Mouse (Mus musculus): ENCODE results near the gene Rbfox3. TPM values are rescaled to one million over a fixed set of nuclear protein-coding genes. Genes with fewer than 3 reads are reported as not detected.

Gene Rbfox3
- total RNA-seq, 2 experiments from 2014 or later, result 185 to 192 TPM

DNA sequence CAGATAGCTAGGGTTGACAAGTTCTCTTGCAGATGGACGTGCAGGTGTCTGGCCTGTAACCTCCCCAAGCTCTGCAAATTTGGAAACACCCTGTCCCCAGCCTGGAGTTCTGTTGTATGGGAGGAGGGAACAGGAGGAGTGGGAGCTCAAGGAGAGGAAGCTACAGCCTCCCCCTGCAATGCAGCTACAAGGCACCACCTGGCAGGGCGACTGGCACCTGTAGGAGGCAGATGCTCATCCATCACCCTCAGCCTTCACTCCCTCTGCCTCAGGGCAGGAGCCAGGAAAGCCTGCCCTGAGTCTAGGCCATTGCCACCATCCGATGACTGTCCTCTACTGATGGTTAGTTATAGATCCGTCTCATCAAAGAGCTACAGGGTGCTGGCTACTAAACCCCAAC is 226.7 kb downstream of the Rbfox3 start:
- intact Hi-C loops (cut with DNase I), result no loop called here
- no peak for DNase-seq

DNA sequence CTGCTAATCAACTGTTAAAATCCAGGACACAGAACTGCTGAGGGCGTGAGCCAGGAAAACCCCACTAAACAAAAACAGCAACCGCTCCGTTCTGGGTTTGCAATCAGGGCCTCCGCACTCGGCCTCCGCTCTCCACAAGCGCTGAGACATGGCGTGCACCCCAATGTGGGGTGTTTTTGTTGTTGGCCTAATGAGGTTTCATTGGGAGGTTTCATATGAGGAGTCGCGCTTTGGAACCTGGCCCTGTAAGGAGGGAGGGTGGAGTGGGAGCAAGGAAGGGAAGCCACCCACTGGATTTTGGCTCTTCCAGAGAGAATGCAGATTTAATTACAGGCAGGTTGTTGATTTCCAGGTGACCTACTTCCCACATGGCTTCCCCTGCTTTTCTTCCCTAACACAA is 230.7 kb downstream of the Rbfox3 start:
- intact Hi-C loops (cut with DNase I), result no loop called here
- no peak for DNase-seq

DNA sequence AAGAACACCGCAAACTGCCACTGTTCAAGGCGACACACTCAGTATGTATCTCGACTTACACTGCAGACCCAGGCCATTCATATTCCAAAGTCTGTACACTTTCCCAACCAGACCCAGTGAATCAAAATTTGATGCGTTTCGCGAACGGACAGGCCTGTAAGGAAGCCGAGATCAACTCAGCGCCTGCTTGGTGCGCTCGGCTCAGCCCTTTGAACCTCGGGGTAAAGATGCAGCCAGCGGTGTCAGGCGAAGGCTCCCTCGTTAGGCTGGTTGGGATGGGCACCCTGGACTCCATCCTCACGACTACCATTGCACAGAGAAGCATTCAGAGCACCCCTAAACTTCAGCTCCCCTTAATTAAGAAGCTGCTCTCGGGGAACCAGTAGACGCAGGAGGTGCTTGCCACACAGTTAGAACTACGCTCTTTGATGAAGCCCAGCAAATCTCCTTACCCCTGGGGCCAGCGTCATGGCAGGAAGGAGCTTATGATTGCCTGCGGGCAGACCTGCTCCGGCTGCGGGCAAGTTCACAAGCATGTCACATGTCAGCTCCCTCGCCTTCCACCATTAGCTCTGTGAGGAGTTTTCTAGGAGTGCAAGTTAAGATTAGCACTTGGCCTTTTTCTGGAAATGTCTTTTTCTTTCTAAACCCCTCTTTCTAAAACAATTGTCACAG is 231.5 kb downstream of the Rbfox3 start:
- DNase-seq, result no peak
- intact Hi-C loops (cut with DNase I), result no loop called here

DNA sequence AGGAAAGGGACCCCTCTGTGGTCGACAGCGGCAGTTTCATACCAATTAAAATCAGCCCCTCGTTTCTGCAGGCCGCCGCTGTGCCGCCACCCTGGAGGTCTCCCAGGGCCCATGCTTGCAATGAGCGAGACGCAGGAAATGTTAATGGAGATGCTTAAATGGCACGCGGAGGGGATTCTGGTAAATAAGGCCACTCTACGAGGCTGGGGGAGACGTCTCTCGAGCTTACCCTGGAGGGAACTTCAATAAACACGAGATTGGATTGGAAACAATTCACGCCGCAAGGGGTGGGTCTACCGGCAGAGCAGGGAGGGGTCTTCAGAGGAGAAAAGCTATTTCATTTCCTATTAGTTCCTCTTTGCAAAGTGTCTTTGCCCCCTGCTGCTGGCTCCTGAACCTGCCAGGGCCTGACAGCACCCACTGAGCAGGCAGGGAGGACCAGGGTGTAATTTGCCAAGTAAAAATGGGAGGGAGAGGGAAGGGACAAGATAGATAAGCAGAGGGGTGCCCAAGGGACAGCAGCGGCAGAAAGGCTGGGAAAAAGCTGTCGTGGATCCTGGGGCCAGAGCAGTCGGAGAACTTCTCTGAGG is 232.8 kb downstream of the Rbfox3 start:
- DNase-seq, result no peak

DNA sequence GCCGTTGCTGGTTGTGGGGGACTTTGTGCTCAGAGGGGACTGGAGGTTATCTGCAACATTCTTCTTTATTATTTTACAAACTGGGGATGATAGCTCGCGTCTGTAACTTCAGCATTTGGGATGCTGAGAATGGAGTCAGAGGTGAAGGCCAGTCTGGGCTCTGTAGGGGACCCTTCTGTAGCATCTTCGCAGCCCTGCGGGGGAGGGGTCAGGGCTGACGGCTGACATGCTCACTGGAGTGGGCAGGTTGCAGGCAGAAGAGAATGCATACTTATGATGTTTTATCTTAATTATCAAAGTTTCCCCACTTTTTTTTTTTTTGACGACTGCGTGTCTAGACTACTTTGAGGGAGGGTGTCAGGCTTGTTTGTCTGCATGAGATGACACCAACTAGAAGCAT is 234.1 kb downstream of the Rbfox3 start:
- DNase-seq, result no peak
- intact Hi-C loops (cut with DNase I), result no loop called here

More for the DNA sequence above, 232.8 kb downstream of the Rbfox3 start:
- intact Hi-C loops (cut with DNase I), result no loop called here

DNA sequence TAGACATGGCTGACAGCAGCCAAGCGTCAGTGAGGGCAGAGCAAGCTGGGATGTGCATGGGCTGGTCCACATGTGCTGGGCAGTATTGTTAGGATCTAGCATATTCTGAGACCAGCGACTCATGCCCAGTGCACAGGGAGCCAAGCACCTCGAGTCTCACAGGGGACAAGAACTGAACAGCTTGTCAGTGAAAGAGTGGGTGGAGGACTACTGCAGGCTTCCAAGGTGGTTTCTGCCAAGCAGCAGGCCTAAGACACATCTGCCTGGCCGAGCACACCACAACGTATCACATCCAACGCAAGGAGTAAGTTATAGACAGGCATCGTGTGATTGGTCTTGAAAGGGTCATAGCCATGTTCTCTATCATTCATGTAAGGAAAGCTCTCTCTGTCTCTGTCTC is 235.0 kb downstream of the Rbfox3 start:
- DNase-seq, result no peak
- intact Hi-C loops (cut with DNase I), result no loop called here

DNA sequence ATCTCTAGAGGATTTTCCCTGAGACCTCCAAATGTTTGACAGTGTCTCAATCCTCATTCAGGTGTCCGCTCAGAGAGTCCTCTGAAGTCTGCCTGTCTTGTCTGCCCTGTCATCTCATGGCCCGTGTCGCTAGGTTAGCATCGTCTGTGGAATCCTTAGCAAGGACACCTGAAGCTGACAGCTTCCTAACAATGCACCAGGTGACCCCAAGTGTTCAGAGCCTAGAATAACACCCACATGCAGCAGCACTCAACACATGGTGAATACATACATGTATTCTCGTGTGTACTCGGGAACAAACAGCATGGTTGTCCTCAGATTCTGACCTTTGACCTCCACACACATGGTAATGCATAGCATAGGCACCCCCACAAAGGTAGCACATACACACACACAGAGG is 239.4 kb downstream of the Rbfox3 start:
- no peak for DNase-seq
- intact Hi-C loops (cut with DNase I), result no loop called here

DNA sequence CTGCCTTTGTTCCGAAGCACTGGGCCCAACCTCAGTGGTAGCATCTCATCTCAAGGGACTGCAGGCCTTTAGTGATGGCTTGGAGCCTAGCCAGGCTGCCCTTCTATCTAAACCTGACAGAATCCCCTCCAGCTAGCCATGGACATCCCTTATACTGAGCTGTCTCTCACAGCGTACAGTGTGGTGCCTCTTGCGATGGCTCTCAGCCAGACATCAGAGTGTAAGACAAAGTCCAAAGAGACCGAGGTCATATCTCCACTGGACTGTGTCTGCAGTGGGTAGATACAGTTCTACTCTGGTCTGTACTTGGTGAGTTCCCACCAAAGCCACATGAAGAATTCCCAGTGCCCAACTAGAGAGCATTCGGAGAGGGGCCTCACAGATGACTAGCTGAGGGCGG is 240.2 kb downstream of the Rbfox3 start:
- intact Hi-C loops (cut with DNase I), result no loop called here
- no peak for DNase-seq

DNA sequence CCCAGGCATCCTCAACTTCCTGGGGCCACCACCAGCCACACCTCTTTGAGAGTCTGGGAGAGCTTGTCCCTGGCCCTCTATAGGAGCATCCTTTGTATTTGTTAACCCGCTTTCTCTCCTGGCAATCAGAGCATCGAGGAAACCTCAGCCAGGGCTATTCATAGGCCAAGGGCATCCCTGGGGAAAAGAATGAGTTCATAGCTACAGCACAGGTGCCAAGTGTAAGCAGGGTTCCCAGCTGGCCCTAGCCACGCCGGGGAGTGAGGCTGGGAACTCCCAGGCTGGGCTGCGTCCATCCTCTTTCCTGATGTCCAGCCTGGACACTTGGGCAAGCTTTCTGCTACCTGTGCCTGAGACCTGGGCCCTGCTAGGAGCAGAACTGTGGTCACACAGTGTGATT is 241.6 kb downstream of the Rbfox3 start:
- DNase-seq, result peak; percentile 63
- intact Hi-C loops (cut with DNase I), result no loop called here

DNA sequence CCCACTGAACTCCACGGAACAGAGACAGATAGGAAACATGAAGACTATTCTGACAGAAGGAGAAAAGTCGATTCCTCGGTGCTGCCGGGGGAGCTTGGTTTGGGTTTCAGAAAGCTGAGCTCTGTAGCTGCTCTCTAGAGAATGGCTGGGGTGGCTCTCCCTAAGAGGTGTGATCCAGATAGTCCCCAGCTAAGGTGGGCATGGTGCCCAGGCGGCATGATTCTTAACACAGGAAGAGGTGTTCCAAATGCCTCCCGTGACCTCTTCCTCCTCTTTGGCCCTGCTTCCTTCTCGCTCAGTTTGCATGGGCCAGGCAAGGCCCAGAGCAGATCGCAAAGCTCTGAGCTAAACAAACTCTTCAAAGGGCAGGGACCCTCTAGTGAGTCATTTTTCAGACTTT is 243.0 kb downstream of the Rbfox3 start:
- intact Hi-C loops (cut with DNase I), result no loop called here
- no peak for DNase-seq

DNA sequence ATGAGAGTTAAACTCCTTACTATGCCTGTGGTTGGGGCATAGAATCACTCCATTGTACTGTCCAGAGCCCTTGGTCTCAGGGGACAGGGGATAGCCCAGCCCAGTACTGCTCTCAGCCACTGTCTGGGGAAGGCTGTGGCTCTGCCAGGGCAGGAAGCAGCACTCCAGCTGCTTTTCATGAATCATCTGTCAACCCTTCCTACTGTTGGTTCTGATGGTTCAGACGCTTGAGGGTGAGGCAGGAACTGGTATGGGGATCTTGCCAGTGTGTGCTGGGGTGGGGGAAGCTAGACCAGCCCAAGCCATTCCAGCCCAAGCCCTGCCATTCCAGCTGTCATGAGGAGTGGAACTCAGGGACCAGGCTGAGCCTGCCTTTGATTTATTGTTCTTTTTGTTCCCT is 243.5 kb downstream of the Rbfox3 start:
- intact Hi-C loops (cut with DNase I), result no loop called here
- DNase-seq, result no peak

DNA sequence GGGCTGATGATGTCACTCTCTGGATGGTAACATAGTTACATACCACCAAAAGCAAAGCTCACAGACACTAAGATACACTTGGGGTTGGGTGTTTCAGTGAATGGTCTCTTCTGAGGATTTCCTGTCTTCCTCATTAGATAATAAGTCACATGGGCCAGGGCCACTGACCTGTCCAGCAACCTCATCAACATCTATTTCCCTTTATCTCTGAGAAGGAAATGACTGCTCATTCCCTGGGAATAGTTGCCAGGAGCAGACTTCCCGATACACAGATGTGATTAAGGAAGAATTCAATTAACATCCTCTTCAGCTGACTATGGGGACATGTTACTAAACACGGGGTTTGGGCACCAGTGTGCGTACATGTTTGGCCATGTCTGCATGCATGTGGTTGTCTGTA is 245.2 kb downstream of the Rbfox3 start:
- no peak for DNase-seq
- intact Hi-C loops (cut with DNase I), result no loop called here

DNA sequence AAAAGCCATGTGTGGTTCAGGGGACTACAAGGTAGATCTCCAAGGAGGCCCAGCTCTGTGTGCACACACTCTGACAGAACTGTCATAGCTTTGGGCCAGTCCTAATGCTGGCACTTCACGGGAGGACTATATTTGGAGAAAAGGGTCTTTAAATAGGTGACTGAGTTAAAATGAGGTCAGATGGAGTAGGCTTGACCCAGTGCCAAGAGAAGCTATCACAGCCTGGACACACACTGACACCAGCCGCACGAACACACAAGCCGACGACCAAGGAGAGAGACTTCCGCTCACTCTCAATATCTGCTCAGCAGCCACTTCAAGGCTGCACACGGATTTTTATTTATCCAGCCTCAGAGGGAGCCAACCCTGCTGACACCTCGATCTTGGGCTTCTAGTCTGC is 248.1 kb downstream of the Rbfox3 start:
- intact Hi-C loops (cut with DNase I), result no loop called here

DNA sequence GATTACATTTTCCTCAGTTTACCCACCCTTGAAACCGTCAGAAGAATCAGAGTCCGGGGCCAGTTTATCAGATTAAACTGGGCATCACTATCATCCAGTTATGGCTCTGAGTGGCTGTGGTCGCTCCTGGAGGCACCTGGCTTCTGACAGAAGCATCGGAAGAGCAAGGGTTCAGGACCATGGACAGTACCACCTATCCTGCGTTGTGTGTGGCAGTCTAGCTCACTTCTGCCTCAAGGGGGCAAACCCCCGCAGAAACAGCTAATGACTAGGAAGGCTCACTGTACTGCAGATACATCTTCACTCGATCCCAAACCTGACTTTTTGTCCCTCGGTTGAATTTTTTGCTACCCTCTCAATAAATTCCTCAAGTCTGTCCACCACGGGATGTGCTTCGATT is 252.1 kb downstream of the Rbfox3 start:
- DNase-seq, result no peak
- intact Hi-C loops (cut with DNase I), result no loop called here

More for the DNA sequence above, 248.1 kb downstream of the Rbfox3 start:
- no peak for DNase-seq

DNA sequence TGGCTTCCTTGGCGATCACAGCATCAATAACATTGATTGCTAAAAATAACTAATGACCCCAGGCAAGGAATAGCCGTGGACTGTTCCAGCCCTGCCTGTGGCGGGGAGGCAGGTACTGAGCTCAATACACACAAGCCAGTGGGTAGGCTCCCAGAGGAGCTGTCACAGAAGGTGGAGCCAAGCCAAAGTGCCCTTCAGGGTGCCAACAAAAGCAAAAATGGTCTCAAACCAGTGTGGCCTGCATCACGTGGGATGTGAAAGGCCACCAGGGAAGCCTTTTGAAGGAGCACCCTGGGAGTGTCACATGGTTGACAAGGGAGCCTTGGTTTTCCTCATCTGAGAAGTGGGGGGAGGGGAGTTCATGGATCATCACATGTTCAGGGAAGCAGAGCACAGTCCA is 255.6 kb downstream of the Rbfox3 start:
- DNase-seq, result no peak
- intact Hi-C loops (cut with DNase I), result no loop called here

DNA sequence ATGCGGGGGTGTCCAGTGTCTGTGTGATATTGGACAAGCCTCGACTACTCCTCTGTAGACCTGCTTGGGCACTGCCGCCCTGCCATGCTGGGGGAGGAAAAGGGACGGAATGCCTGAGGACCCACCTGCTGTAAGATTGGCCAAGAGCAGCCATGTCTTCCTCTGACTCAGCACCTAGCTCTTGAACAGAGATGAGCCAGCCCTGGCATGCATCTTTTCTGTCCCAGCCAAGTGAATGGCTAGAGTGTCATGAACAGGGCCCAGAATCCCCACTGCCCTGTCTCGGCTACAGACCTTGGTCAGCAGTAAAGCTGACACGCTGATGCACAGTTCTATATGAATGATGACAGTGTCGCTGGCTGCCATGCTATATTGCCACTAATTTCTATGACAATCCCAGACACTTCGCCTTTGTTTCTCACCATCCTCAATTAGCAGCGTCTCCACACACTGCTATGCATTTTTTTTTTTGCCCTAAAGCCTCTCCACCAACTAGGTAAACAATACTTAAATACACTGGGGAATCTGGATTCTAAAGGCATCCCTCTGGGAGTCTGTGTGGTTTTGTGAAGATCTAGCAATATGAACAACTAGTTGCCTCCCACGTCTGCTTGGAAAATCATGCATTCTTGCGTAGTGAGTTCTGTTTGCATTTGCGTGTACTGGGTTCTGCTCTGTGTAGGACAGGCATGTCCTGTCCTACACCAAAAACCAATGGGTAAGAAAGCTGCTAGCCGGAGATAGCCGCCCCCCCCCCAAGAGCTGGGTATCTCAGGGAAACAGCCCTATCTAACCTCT is 257.7 kb downstream of the Rbfox3 start:
- intact Hi-C loops (cut with DNase I), result no loop called here
- no peak for DNase-seq

DNA sequence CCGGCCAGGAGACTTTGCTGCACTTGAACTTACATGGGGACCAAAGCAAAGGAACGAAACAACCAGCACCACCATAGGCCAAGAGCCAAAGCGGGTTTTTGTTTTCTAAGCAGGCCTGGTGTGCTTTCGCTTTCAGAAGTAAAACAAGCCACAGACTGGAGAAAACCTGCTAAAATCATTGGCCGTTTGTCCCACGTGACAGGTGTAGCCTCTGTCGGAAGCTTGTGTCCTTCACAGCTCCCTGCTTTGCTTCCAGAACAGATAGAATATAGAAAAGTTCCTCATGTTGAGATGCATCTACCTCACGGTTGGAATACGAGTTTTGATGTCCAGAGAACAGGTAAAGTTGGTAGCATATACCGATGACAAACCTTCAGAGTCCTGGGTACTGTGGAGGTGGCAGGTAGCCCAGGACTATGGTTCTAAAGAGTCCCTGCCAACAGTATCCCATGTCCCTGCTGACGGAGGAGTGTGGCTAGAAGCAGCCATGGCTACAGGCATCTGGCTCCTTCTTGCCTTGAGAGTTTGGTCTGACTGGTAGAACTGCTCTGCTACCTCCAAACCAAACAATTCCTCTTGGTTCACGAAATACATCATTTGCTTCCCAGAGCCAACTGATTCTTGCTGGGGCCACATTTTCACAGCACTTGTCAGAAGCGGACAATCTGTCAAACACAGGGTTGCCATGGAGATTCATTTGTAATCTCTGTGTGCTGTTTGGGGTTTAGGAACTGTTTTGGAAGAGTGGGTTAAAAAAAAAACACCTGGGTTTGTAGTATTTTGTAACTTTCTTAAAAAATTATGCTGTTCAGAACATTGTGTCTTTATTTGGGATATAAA is 258.8 kb downstream of the Rbfox3 start:
- no peak for DNase-seq
- intact Hi-C loops (cut with DNase I), result no loop called here

DNA sequence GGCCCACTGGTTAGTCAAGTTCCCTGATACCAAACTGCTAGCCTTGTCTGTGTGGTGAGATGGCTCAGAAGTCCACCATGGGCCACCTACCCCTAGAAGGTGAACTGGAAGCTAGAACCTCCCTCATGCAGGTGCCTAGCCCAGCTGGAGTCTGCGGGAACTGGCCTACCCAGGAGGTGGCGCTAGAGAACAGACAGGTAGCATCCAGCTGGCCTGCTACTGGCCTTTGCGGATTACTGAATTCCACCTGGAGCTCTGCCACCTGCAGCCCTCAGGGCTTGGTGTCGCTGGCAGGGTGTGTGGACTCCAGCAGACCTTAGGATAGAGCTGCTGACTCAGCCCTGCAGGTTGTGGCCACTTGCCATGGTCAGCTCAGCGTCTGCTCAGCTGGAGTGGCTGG is 263.0 kb downstream of the Rbfox3 start:
- intact Hi-C loops (cut with DNase I), result no loop called here

DNA sequence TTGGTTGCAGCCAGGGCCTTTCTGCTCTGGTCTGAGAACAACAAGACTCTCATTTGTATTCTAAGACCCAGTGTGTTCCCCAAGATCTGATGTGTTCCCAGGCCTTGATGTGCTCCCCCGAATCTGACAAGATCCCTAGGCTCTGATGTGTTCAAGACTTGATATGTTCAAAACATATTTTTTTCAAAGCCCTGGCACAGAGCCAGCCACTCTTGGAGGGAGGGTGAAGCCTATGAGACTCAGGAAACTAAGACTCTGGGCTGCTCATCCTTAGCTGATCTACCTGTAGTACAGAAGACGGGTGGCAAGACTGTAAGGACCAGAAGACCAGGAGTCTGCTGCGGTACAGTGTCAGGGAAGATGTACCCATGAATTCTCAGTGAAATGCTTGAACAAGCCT is 264.5 kb downstream of the Rbfox3 start:
- intact Hi-C loops (cut with DNase I), result no loop called here
- DNase-seq, result no peak

More for the DNA sequence above, 263.0 kb downstream of the Rbfox3 start:
- peak; percentile 39 for DNase-seq

DNA sequence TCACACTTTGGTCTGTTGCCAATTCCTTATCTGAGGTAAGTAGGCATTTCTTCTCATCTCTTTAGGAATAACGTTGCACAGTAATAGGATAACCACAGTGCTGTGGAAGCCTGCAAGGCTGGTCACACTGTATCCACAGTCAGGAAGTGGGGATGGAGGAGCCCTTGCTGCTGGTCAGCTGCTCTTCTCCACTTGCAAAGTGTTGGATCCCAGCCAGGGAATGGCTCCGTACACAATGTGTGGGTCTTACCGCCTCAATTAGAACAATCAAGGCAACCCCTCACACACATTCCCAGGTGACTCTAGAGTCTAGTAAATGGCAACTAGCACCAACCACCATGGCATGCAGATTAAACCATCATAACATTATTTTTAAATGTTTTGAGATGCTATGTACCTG is 266.2 kb downstream of the Rbfox3 start:
- intact Hi-C loops (cut with DNase I), result no loop called here
- DNase-seq, result no peak

DNA sequence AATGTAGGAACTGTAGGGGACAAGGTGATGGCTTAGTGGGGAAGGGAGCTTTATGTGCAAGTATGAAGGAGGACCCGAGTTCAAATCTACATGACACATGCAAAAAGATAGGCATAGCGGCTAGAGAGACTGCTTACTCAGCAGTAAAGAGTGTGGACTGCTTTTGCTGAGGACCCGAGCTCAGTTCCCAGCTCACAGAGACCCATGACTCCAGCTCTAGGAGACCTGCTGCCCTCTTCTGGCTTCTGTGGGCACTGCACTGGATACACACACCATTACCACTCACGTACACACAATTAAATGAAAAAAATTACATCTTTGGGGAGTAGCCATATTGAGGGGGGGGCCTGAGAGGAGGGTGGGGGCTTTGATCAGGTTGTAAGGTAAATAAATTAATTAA is 270.7 kb downstream of the Rbfox3 start:
- no peak for DNase-seq
- intact Hi-C loops (cut with DNase I), result no loop called here

Data from left cerebral cortex, postnatal 4 days (tissue).